Mouse (Mus musculus) erythroblast, adult 5-6 weeks (primary cell): ENCODE results near the gene Ifit3b. TPM values are rescaled to one million over a fixed set of nuclear protein-coding genes. Genes with fewer than 3 reads are reported as not detected.
"Not testable (repeated sequence)": the region's sequence is repeated elsewhere in the genome, so short reads cannot be mapped to it uniquely, and the experiment has no call there.

Experiments used
- ATAC-seq: replicated peaks from 2 replicates; pipeline ENCODE4 v1.8.0; 2016; ENCODE audit warnings: moderate number of reproducible peaks, mild to moderate bottlenecking, moderate TSS enrichment, inconsistent platforms; ENCODE audit not compliant: poor library complexity, low FRiP score, severe bottlenecking
- total RNA-seq, 2 experiments: library from RNA; stranded (forward) in 1 of 2; stranded (reverse) in 1 of 2; fragments of 150-400 nt in 1 of 2; fragments of 200-764, 138-1000 nt in 1 of 2; gene quantifications; 2 replicates each; pipeline versions ENCODE4 v1.2.3 to v1.2.4; 2015 to 2017; ENCODE audit warnings: low replicate concordance in 2 of 2

Gene Ifit3b
- total RNA-seq, 2 experiments from 2014 or later: 0.77 TPM; not detected in 1

GRCm38 (mm10) chr19:34601888-34602287 lies 5.9 kb upstream of the Ifit3b start, which contains the start of gene Ifit1bl1:
Gene Ifit1bl1, minus strand, starts transcription at chr19:34601956.
- ATAC-seq: 0 out of 2 replicates have a peak, but pooled peaks have one; percentile 40

DNA sequence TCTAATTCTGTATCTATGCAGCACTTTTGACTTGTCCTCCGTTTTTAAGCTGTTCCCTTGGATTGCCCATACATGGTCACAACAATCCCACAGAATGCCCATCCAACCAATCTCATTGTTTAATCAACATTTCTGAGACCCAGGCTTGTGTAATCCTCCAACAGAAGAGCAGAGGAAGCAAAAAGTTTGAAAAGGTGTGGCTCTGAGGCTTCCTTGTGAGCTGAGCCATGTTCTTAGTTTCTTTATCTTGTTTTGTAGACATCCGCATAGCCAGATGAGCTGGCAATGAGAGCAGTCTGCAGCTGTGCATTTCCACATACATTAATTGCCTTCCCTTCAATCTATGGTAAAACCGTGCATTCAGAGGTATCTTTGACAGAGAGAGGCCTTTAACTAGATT lies 2.3 kb upstream of the Ifit3b start:
- no peak for ATAC-seq

- not testable (repeated sequence) for ATAC-seq
These were observed 2.3 kb downstream of the Ifit3b start for GRCm38 (mm10) chr19:34610118-34610517.

- not testable (repeated sequence) for ATAC-seq
These were observed 4.7 kb downstream of the Ifit3b start for GRCm38 (mm10) chr19:34612243-34613001.

GRCm38 (mm10) chr19:34620871-34621270 lies 13.1 kb downstream of the Ifit3b start:
- ATAC-seq: no peak

GRCm38 (mm10) chr19:34623781-34624180 lies 16.0 kb downstream of the Ifit3b start:
- ATAC-seq: no peak

- no peak for ATAC-seq
These were observed 16.9 kb downstream of the Ifit3b start for GRCm38 (mm10) chr19:34624663-34625062.

DNA sequence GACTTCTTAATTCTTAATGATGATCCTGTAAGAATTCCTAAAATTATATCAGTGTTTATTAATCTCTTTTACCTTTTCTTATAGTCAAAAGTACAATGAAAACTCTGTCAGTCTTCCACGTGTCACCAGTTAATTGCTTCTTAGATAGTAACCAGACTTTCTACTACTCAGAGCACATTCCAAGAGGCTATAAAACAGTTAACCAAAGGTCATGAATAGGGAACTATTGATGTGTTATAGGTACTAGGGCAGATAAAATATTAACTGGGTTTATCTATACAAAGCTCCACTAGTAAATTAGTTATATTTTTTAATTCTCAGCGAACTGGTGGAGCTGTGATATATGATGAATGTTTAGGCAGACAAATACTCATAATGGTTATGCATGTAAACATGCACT lies 19.7 kb downstream of the Ifit3b start:
- no peak for ATAC-seq

DNA sequence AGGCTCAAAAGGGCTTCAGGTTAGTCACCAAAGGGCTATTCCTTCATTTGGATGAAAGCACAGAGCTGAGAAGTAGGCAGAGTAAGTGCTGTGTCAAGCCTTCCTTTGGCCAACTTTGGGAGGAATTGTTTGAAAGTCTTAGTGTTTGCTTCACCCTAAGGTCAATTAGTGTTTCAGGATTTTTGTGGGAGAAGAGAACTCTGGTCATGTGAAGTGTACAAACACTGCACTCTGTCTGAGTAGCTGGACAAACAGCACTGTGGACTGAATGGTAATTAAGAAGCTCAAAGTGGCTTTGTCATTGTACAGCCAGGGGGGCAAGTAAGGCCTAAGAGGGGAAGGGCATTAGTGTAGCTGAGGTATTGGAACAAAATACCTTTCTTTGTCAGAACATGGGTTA lies 23.7 kb downstream of the Ifit3b start:
- no peak for ATAC-seq

- ATAC-seq: no peak
These were observed 25.7 kb downstream of the Ifit3b start for GRCm38 (mm10) chr19:34633484-34633883.

GRCm38 (mm10) chr19:34636933-34637557 lies 29.3 kb downstream of the Ifit3b start:
- ATAC-seq: peak; percentile 87

GRCm38 (mm10) chr19:34640623-34641022 lies 32.9 kb downstream of the Ifit3b start, which contains the start of the genes Ifit1bl2 and Ifit1:
Gene Ifit1bl2, minus strand, starts transcription at chr19:34640743.
Gene Ifit1, plus strand, starts transcription at chr19:34640871.
- ATAC-seq: peak; percentile 74

GRCm38 (mm10) chr19:34642616-34643015 lies 34.8 kb downstream of the Ifit3b start:
- ATAC-seq: no peak

GRCm38 (mm10) chr19:34647630-34648029 lies 39.9 kb downstream of the Ifit3b start:
- not testable (repeated sequence) for ATAC-seq

- ATAC-seq: no peak
These were observed 42.5 kb downstream of the Ifit3b start for GRCm38 (mm10) chr19:34650276-34650675.

DNA sequence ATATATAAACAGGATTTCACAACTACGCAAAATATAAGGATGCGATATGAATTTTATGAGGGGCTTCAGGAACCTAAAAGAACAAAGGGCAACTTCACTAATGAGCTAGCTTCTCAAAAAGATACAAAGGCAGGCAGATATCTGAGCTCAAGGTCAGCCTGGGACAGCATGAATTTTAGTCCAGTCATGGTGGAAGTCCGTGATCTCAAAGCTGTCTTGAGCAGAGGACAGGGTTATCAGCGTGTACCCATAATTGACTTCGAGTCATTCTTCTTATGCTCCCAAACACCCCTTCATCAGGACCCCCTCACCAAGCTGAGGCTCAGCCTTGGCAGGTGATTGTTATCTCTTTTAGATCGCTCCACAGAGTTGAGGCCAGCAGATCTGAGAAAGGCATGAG lies 43.2 kb downstream of the Ifit3b start:
- peak; percentile 67 for ATAC-seq

DNA sequence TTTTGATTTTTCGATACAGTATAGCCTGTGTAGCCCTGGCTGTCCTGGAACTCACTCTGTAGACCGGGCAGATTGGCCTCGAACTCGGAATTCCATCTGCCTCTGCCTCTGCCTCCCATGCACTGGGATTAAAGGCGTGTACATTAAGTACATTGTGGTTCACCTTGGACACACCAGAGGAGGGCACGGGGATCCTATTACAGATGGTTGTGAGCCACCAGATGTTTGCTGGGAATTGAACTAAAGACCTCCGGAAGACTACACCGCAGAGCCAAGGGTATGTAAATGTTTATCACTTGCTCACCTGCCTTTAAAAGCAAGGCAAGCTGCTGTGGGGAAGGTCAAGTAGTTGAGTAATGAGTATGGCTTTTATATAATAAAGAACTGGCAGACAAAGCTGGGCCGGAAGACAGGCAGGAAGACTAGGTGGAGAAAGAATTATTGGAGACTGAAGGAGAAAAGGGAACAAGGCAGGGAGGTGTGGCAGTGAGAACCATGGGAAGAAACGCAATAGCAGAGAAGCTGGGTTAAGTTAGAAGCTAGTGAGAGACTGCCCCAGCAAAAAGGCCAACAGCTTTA lies 47.5 kb downstream of the Ifit3b start:
- ATAC-seq: no peak

GRCm38 (mm10) chr19:34656511-34657298 lies 48.9 kb downstream of the Ifit3b start:
- ATAC-seq: peak; percentile 91

DNA sequence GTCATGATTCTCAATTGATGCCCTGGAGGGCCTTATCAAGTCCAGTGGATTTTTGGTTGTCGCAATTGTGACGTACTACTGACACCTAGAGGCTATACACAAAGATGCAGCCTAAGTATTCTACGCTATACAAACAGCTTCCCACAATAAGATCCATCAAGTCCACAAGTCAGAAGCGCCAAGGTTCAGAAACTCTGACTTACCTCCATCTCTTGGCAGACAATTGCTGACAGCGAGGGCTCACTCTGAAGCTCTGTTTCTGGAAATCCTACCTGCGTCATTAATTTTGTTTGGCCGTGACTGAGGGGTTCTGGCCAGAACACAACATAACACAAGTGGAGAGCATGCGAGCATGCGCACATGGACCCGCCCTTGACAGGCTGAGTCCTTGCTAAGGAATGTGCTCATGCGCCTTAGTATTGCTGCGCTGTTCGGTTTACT lies 54.3 kb downstream of the Ifit3b start:
- ATAC-seq: peak; percentile 92

DNA sequence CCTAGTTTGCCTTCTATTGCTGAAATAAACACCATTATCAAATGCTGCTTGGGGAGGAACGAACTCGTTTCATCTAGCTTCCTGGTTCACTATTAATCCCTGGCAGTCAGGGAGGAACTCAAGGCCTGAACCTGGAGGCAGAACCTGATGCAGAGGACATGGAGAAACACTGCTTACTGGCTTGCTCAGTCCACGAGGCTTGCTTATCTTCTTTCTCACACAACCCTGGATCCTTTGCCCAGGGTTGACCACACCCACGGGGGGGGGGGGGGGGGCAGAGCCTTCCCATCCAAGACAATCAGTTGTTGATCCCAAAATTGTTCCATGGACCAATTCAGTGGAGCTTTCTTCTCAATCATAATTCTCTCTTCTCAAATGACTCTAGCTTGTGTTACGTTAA lies 55.0 kb downstream of the Ifit3b start:
- ATAC-seq: 0 out of 2 replicates have a peak, but pooled peaks have one; percentile 27
